Mouse (Mus musculus) ES-Bruce4 (cell line): ENCODE data around the gene Gsta3. TPM values are rescaled to one million over a fixed set of nuclear protein-coding genes. Genes with fewer than 3 reads are reported as not detected.

Source experiments
- H3K27ac ChIP-seq: 2 replicates; pipeline ENCODE4 v1.5.1; 2012; ENCODE audit warnings: low read length, inconsistent platforms; ENCODE audit not compliant: insufficient read depth
- H3K27me3 ChIP-seq: 2 replicates; pipeline ENCODE4 v1.6.1; 2012; ENCODE audit warnings: mild to moderate bottlenecking, low read length, inconsistent platforms; ENCODE audit not compliant: control insufficient read depth, poor library complexity, insufficient read depth, severe bottlenecking
- H3K36me3 ChIP-seq: 2 replicates; pipeline ENCODE4 v1.6.1; 2012; ENCODE audit warnings: inconsistent platforms, mild to moderate bottlenecking, low read length, moderate library complexity; ENCODE audit not compliant: control insufficient read depth, poor library complexity, insufficient read depth, severe bottlenecking
- H3K4me1 ChIP-seq: one replicate; pipeline ENCODE4 v1.8.1; 2011; ENCODE audit warnings: low read length; ENCODE audit not compliant: control insufficient read depth, insufficient read depth
- H3K4me3 ChIP-seq: 2 replicates; pipeline ENCODE4 v1.5.1; 2011; ENCODE audit warnings: low read depth, mild to moderate bottlenecking, low read length
- H3K9ac ChIP-seq: 2 replicates; pipeline ENCODE4 v1.6.1; 2012; ENCODE audit warnings: low read depth, mild to moderate bottlenecking, inconsistent platforms; ENCODE audit not compliant: poor library complexity, severe bottlenecking
- H3K9me3 ChIP-seq: replicated peaks from 2 replicates; pipeline ENCODE4 v1.6.1; 2012; ENCODE audit warnings: mild to moderate bottlenecking, low read length, inconsistent platforms; ENCODE audit not compliant: control insufficient read depth, poor library complexity, insufficient read depth, severe bottlenecking
- CTCF ChIP-seq: IDR thresholded peaks from one replicate; pipeline ENCODE4 v1.8.1; 2011; ENCODE audit warnings: low read depth, low read length
- EP300 ChIP-seq: IDR thresholded peaks from 2 replicates; pipeline ENCODE4 v1.6.1; 2011; ENCODE audit warnings: low read depth, low read length; ENCODE audit not compliant: insufficient read depth
- POLR2A ChIP-seq: IDR thresholded peaks from one replicate; pipeline ENCODE4 v1.8.1; 2011; ENCODE audit warnings: low read length; ENCODE audit not compliant: insufficient read depth
- polyA plus RNA-seq: library from polyadenylated mRNA; stranded (reverse); fragments of >200 nt; gene quantifications from 2 replicates; pipeline ENCODE4 v1.2.4, GENCODE M21; 2011; ENCODE audit warnings: low read depth; ENCODE audit not compliant: missing spikeins, insufficient read depth, insufficient read length

Gsta3 gene
- polyA plus RNA-seq, 1 experiment: 1.5 TPM

DNA sequence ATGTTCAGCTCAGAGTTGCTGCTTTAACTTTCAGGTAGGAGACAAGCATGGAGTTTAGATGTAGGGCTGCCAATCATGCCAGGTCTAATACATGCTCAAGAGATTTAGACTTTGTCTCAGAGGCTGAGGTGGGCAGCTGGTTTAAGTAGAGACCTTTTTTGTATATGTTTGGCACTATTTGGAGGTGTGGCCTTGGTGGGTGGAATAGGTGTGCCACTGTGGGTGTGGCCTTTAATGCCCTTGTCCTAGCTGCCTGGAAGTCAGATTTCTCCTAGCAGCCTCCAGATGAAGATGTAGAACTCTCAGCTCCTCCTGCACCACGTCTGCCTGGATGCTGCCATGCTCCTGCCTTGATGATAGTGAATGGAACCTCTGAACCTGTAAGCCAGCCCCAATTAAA lies 52.2 kb downstream of the Gsta3 start:
- no peak overlapping the region for H3K27ac ChIP-seq
- H3K9ac ChIP-seq: no peak overlapping the region
- H3K27me3 ChIP-seq: no peaks in the 10 kb centered on the region
- H3K36me3 ChIP-seq: no peaks in the 10 kb centered on the region
- no peaks in the 10 kb centered on the region for H3K9me3 ChIP-seq
- no peaks in the 10 kb centered on the region for H3K4me1 ChIP-seq
- TF ChIP-seq POLR2A (no peak), EP300 (no peak), CTCF (no peak)
- H3K4me3 ChIP-seq: no peak overlapping the region

- TF ChIP-seq EP300: no peak
- no peak for TF ChIP-seq POLR2A
- no peak for TF ChIP-seq CTCF
- Histone ChIP-seq H3K27me3 (no peaks in the 10 kb centered on the region), H3K9ac (no peak overlapping the region), H3K9me3 (no peaks in the 10 kb centered on the region), H3K27ac (no peak overlapping the region), H3K4me3 (no peak overlapping the region), H3K4me1 (no peaks in the 10 kb centered on the region), H3K36me3 (no peaks in the 10 kb centered on the region)
Measured at GRCm38 (mm10) chr1:21296169-21296568, 55.8 kb downstream of the Gsta3 start.

GRCm38 (mm10) chr1:21298114-21298513 lies 57.7 kb downstream of the Gsta3 start:
- TF ChIP-seq POLR2A (no peak), EP300 (no peak), CTCF (no peak)
- H3K9me3 ChIP-seq: no peaks in the 10 kb centered on the region
- H3K27me3 ChIP-seq: no peaks in the 10 kb centered on the region
- no peak overlapping the region for H3K4me3 ChIP-seq
- H3K36me3 ChIP-seq: no peaks in the 10 kb centered on the region
- H3K9ac ChIP-seq: no peak overlapping the region
- H3K27ac ChIP-seq: no peak overlapping the region
- no peaks in the 10 kb centered on the region for H3K4me1 ChIP-seq

- H3K4me3 ChIP-seq: no peak overlapping the region
- no peaks in the 10 kb centered on the region for H3K4me1 ChIP-seq
- H3K9ac ChIP-seq: no peak overlapping the region
- no peaks in the 10 kb centered on the region for H3K9me3 ChIP-seq
- TF ChIP-seq CTCF (no peak), POLR2A (no peak), EP300 (no peak)
- H3K27me3 ChIP-seq: no peaks in the 10 kb centered on the region
- H3K27ac ChIP-seq: no peak overlapping the region
- no peaks in the 10 kb centered on the region for H3K36me3 ChIP-seq
Measured at GRCm38 (mm10) chr1:21299826-21300225, 59.4 kb downstream of the Gsta3 start.

DNA sequence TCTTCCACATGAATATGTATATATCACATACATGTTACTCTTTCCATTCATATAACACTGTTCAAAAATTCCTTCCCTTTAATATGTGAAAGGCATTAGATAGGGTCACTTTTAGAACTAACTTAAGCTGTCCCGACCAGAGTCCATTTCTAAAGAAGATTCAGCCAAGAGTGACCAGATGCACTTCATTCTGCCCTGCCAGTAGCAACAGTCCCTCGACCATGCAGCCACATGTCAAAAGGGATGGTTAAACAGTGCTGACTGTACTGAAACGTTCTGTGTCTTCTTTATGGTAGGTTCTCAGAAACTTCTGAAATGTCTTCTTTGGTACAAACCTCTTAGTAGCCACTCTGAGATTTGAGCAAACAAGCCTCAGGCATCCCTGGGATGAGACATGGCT lies 61.3 kb downstream of the Gsta3 start:
- H3K4me3 ChIP-seq: no peak overlapping the region
- H3K27me3 ChIP-seq: no peaks in the 10 kb centered on the region
- H3K9me3 ChIP-seq: no peaks in the 10 kb centered on the region
- no peaks in the 10 kb centered on the region for H3K4me1 ChIP-seq
- no peak overlapping the region for H3K27ac ChIP-seq
- no peak overlapping the region for H3K9ac ChIP-seq
- TF ChIP-seq EP300 (no peak), POLR2A (no peak), CTCF (no peak)
- no peaks in the 10 kb centered on the region for H3K36me3 ChIP-seq

DNA sequence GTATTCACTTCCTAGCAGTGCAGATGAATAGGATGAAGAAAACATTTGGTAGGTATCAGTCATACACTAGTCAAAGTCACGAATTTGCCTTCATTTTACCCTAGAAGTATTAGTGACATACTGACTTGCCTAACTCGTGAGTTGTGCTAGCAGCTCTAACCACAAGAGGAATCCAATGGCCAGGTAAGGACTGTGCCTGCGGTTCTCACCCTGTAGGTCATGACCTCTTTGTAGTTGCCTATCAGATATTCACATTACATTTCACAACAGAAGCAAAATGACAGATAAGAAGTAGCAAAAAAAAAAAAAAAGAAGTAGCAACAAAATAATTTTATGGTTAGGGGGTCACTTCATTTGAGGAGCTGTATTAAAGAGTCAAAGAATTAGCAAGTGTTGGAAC lies 63.8 kb downstream of the Gsta3 start:
- H3K27ac ChIP-seq: no peak overlapping the region
- H3K4me1 ChIP-seq: no peaks in the 10 kb centered on the region
- H3K4me3 ChIP-seq: no peak overlapping the region
- no peaks in the 10 kb centered on the region for H3K36me3 ChIP-seq
- TF ChIP-seq EP300 (no peak), POLR2A (no peak), CTCF (no peak)
- no peaks in the 10 kb centered on the region for H3K9me3 ChIP-seq
- H3K9ac ChIP-seq: no peak overlapping the region
- no peaks in the 10 kb centered on the region for H3K27me3 ChIP-seq
